14 mouse cellular contexts compared by ENCODE assay signal in genomic region chr9:119743900-119744299, GRCm38 (mm10). TPM values are rescaled to one million over a fixed set of nuclear protein-coding genes. Genes with fewer than 3 reads are reported as not detected.
DNase-seq lines count a peak whose midpoint lies in the region; ATAC-seq and TF ChIP-seq lines count a peak whose summit lies in the region.
"Had no signal": no experiment of that assay in that cellular context is flagged by ENCODE, and none has a peak within 500 bp of the region (broad histone marks: within the 10 kb centered on the region; RNA-seq: fewer than 3 reads in every experiment).

No protein-coding gene starts in this region.

- no peaks in the 10 kb centered on the region for H3K27me3 ChIP-seq in liver, adult 2 months (ENCODE audit: control insufficient read depth, insufficient read depth, low read length)
- no peaks in the 10 kb centered on the region for H3K27me3 ChIP-seq in liver, embryonic 11.5 days (replicated peaks; ENCODE audit: control insufficient read depth, insufficient read depth, low read length)

- no peak overlapping the region for H3K4me3 ChIP-seq in liver, adult 2 months (ENCODE audit: insufficient read depth, low read depth, low read length)
- H3K4me3 ChIP-seq in liver, embryonic 11.5 days (ENCODE audit: low read depth, low read length) = no peak overlapping the region
- H3K4me3 ChIP-seq: gastrocnemius, adult 2 months had no signal

- no peak overlapping the region for H3K27ac ChIP-seq in liver, adult 2 months (replicated peaks; ENCODE audit: insufficient read depth, low read depth, low read length)
- H3K27ac ChIP-seq in liver, embryonic 11.5 days (ENCODE audit: low read depth, low read length) = no peak overlapping the region
- H3K27ac ChIP-seq: gastrocnemius, adult 2 months; stomach, postnatal 0 days had no signal

- WGBS in liver, adult 2 months = 75% methylated on average over 4 of the region's 4 CpGs
- 35% methylated on average over 4 of the region's 4 CpGs for WGBS in liver, embryonic 11.5 days

- intact Hi-C loops in left cerebral cortex, postnatal 25 days (cut with DNase I) = no loop called here

- no peak overlapping the region for H3K9ac ChIP-seq in liver, adult 2 months (ENCODE audit: low read depth, low read length)
- no peak overlapping the region for H3K9ac ChIP-seq in liver, embryonic 11.5 days (ENCODE audit: low read depth, low read length)

- TF ChIP-seq CTCF in liver, adult 2 months (IDR thresholded peaks at IDR 0.05; ENCODE audit: low read depth, low read length) = no peak

- DNase-seq in liver, adult 2 months (ENCODE audit: extremely low read depth, low read depth, low spot score) = peak; percentile 0
- DNase-seq in liver, embryonic 11.5 days (ENCODE audit: low spot score) = no peak
- DNase-seq in thymus, postnatal 10 days (ENCODE audit: low spot score in 2 of 2) = peak; percentile 75
- DNase-seq in left cerebral cortex, postnatal 25 days (ENCODE audit: low spot score in 2 of 2) = no peak
- no peak for DNase-seq in urinary bladder, postnatal 14 days (ENCODE audit: low spot score)
- DNase-seq in heart, adult 8-10 months (ENCODE audit: low spot score) = no peak
- DNase-seq: cerebellum, postnatal 14 days; gastrocnemius, adult 2 months; heart, postnatal 36 days; kidney, postnatal 4 days had no signal

- H3K9me3 ChIP-seq in liver, embryonic 11.5 days (ENCODE audit: control insufficient read depth, low read length) = no peaks in the 10 kb centered on the region

- H3K4me2 ChIP-seq in liver, embryonic 11.5 days = no peak overlapping the region

- no peak for ATAC-seq in liver, embryonic 11.5 days (replicated peaks; ENCODE audit: low FRiP score)
- ATAC-seq in common myeloid progenitor, adult 5-6 weeks (replicated peaks; ENCODE audit: low read depth, poor library complexity, severe bottlenecking) = peak; percentile 97
- ATAC-seq in megakaryocyte-erythroid progenitor cell, adult 5-6 weeks (replicated peaks; ENCODE audit: low FRiP score, low TSS enrichment, poor library complexity, severe bottlenecking) = peak; percentile 59
- ATAC-seq: midbrain, embryonic 16.5 days had no signal

- no peaks in the 10 kb centered on the region for H3K36me3 ChIP-seq in liver, adult 2 months (ENCODE audit: control insufficient read depth, insufficient read depth, low read length)
- H3K36me3 ChIP-seq in liver, embryonic 11.5 days (ENCODE audit: control insufficient read depth, insufficient read depth, low read length) = no peaks in the 10 kb centered on the region

- no peaks in the 10 kb centered on the region for H3K79me2 ChIP-seq in liver, adult 2 months (ENCODE audit: control insufficient read depth, insufficient read depth, low read length)

- no peaks in the 10 kb centered on the region for H3K4me1 ChIP-seq in liver, adult 2 months (ENCODE audit: control insufficient read depth, insufficient read depth, low read length)
- 0 out of 2 replicates have a peak, but pooled peaks cover 2% of the 10 kb centered on the region for H3K4me1 ChIP-seq in liver, embryonic 11.5 days (replicated peaks; ENCODE audit: control insufficient read depth, insufficient read depth, low read length)

- no peak for TF ChIP-seq POLR2A in liver, adult 2 months (IDR thresholded peaks at IDR 0.05; ENCODE audit: extremely low read depth, insufficient read depth, low read length)

RNA-seq across cellular contexts. Expression of gene Scn10a, which starts 24.8 kb away (rescaled TPM):
- not detected in 2 replicates for total RNA-seq in liver, adult 2 months (2014; rRNA removed)
- 0.02 TPM in 1 of 2 replicates, not detected in the other for polyA plus RNA-seq in liver, adult 2 months (2012; rRNA removed)
- 0.15 and 0.17 TPM in 2 replicates for polyA plus RNA-seq in liver, embryonic 11.5 days (2014; fragmentation: Nextera tagmentation; extraction: Ambion mirVana)
- not detected in 2 replicates for total RNA-seq in common myeloid progenitor, adult 5-6 weeks (2017)
- total RNA-seq in megakaryocyte-erythroid progenitor cell, adult 5-6 weeks (2014; fragmentation: Nextera tagmentation) = not detected in 2 replicates
- total RNA-seq in megakaryocyte-erythroid progenitor cell, adult 5-6 weeks (2017) = not detected in 2 replicates
- total RNA-seq in left cerebral cortex, postnatal 25 days (2021) = under 1 TPM; 0.09 to 0.11 TPM
- 1 to 10 TPM in 1 of 4 experiments, under 1 TPM in 3; 0.65 to 1.0 (median 0.74) TPM for total RNA-seq in heart, adult 8-10 months (2022)
- total RNA-seq: gastrocnemius, adult 2 months had no signal
- polyA plus RNA-seq: midbrain, embryonic 16.5 days; stomach, postnatal 0 days had no signal

Comparison
In these comparisons a context has a peak if more than half of its experiments do, and no peak if none do; other contexts are left out.
1. DNase-seq: peak in liver, adult 2 months (single experiment) and thymus, postnatal 10 days (2 of 2); none in liver, embryonic 11.5 days (single experiment), left cerebral cortex, postnatal 25 days (0 of 2), urinary bladder, postnatal 14 days (single experiment) and heart, adult 8-10 months (single experiment).